Mouse (Mus musculus): Measurements from ENCODE around the gene Amer2. TPM values are rescaled to one million over a fixed set of nuclear protein-coding genes. Genes with fewer than 3 reads are reported as not detected.

The Amer2 gene
- polyA plus RNA-seq, 1 experiment from 2014 or later = 3.3 TPM

GRCm38 (mm10) chr14:60397321-60397720, 24.3 kb downstream of the Amer2 start:
- H3K9ac ChIP-seq (replicated peaks; ENCODE audit: low read length) = no peak overlapping the region
- H3K36me3 ChIP-seq (replicated peaks; ENCODE audit: control insufficient read depth, insufficient read depth, low read depth, low read length) = no peaks in the 10 kb centered on the region
- DNase-seq (ENCODE audit: low spot score) (no peak), ATAC-seq (replicated peaks; ENCODE audit: insufficient number of reproducible peaks, low FRiP score, low TSS enrichment, low read depth) (no peak)
- no peaks in the 10 kb centered on the region for H3K9me3 ChIP-seq (replicated peaks; ENCODE audit: control insufficient read depth, low read length)
- 88% methylated on average over 4 of the region's 4 CpGs for WGBS
- no peaks in the 10 kb centered on the region for H3K4me1 ChIP-seq (ENCODE audit: control insufficient read depth, insufficient read depth, low read length)
- H3K4me2 ChIP-seq (ENCODE audit: low read depth, low read length) = no peak overlapping the region
- no peak overlapping the region for H3K4me3 ChIP-seq (ENCODE audit: low read depth, low read length)
- H3K27ac ChIP-seq (replicated peaks; ENCODE audit: low read depth, low read length) = no peak overlapping the region
- no peaks in the 10 kb centered on the region for H3K27me3 ChIP-seq (ENCODE audit: control insufficient read depth, insufficient read depth, low read length)

GRCm38 (mm10) chr14:60398861-60399260, 25.8 kb downstream of the Amer2 start:
- ATAC-seq (replicated peaks; ENCODE audit: insufficient number of reproducible peaks, low FRiP score, low TSS enrichment, low read depth) = no peak
- 32% methylated on average over 7 of the region's 7 CpGs for WGBS

GRCm38 (mm10) chr14:60403228-60403627, 30.2 kb downstream of the Amer2 start:
- no peak overlapping the region for H3K4me2 ChIP-seq (ENCODE audit: low read depth, low read length)

More at GRCm38 (mm10) chr14:60398861-60399260, 25.8 kb downstream of the Amer2 start:
- H3K4me2 ChIP-seq (ENCODE audit: low read depth, low read length) = no peak overlapping the region
- H3K36me3 ChIP-seq (replicated peaks; ENCODE audit: control insufficient read depth, insufficient read depth, low read depth, low read length) = no peaks in the 10 kb centered on the region
- no peak for DNase-seq (ENCODE audit: low spot score)
- H3K4me1 ChIP-seq (ENCODE audit: control insufficient read depth, insufficient read depth, low read length) = no peaks in the 10 kb centered on the region
- no peak overlapping the region for H3K27ac ChIP-seq (replicated peaks; ENCODE audit: low read depth, low read length)
- no peaks in the 10 kb centered on the region for H3K9me3 ChIP-seq (replicated peaks; ENCODE audit: control insufficient read depth, low read length)
- no peak overlapping the region for H3K4me3 ChIP-seq (ENCODE audit: low read depth, low read length)
- no peaks in the 10 kb centered on the region for H3K27me3 ChIP-seq (ENCODE audit: control insufficient read depth, insufficient read depth, low read length)
- no peak overlapping the region for H3K9ac ChIP-seq (replicated peaks; ENCODE audit: low read length)

GRCm38 (mm10) chr14:60405829-60406228, 32.8 kb downstream of the Amer2 start:
- DNase-seq (ENCODE audit: low spot score) (no peak), ATAC-seq (replicated peaks; ENCODE audit: insufficient number of reproducible peaks, low FRiP score, low TSS enrichment, low read depth) (no peak)
- Histone ChIP-seq H3K36me3 (replicated peaks; ENCODE audit: control insufficient read depth, insufficient read depth, low read depth, low read length) (no peaks in the 10 kb centered on the region), H3K9ac (replicated peaks; ENCODE audit: low read length) (no peak overlapping the region), H3K27me3 (ENCODE audit: control insufficient read depth, insufficient read depth, low read length) (no peaks in the 10 kb centered on the region), H3K9me3 (replicated peaks; ENCODE audit: control insufficient read depth, low read length) (no peaks in the 10 kb centered on the region), H3K4me1 (ENCODE audit: control insufficient read depth, insufficient read depth, low read length) (peaks cover 4% of the 10 kb centered on the region), H3K4me2 (ENCODE audit: low read depth, low read length) (no peak overlapping the region), H3K27ac (replicated peaks; ENCODE audit: low read depth, low read length) (no peak overlapping the region), H3K4me3 (ENCODE audit: low read depth, low read length) (no peak overlapping the region)
- 76% methylated on average over 2 of the region's 2 CpGs for WGBS

More at GRCm38 (mm10) chr14:60403228-60403627, 30.2 kb downstream of the Amer2 start:
- Histone ChIP-seq H3K36me3 (replicated peaks; ENCODE audit: control insufficient read depth, insufficient read depth, low read depth, low read length) (no peaks in the 10 kb centered on the region), H3K9me3 (replicated peaks; ENCODE audit: control insufficient read depth, low read length) (no peaks in the 10 kb centered on the region), H3K27me3 (ENCODE audit: control insufficient read depth, insufficient read depth, low read length) (no peaks in the 10 kb centered on the region), H3K27ac (replicated peaks; ENCODE audit: low read depth, low read length) (no peak overlapping the region), H3K4me3 (ENCODE audit: low read depth, low read length) (no peak overlapping the region), H3K4me1 (ENCODE audit: control insufficient read depth, insufficient read depth, low read length) (no peaks in the 10 kb centered on the region), H3K9ac (replicated peaks; ENCODE audit: low read length) (no peak overlapping the region)
- ATAC-seq (replicated peaks; ENCODE audit: insufficient number of reproducible peaks, low FRiP score, low TSS enrichment, low read depth) (no peak), DNase-seq (ENCODE audit: low spot score) (no peak)
- 83% methylated on average over 2 of the region's 2 CpGs for WGBS

GRCm38 (mm10) chr14:60406543-60406942, 33.5 kb downstream of the Amer2 start:
- H3K4me3 ChIP-seq (ENCODE audit: low read depth, low read length) = no peak overlapping the region
- no peak for DNase-seq (ENCODE audit: low spot score)
- H3K36me3 ChIP-seq (replicated peaks; ENCODE audit: control insufficient read depth, insufficient read depth, low read depth, low read length) = no peaks in the 10 kb centered on the region
- no peak overlapping the region for H3K4me2 ChIP-seq (ENCODE audit: low read depth, low read length)
- no peaks in the 10 kb centered on the region for H3K9me3 ChIP-seq (replicated peaks; ENCODE audit: control insufficient read depth, low read length)
- no peak overlapping the region for H3K27ac ChIP-seq (replicated peaks; ENCODE audit: low read depth, low read length)
- ATAC-seq (replicated peaks; ENCODE audit: insufficient number of reproducible peaks, low FRiP score, low TSS enrichment, low read depth) = no peak
- no peak overlapping the region for H3K9ac ChIP-seq (replicated peaks; ENCODE audit: low read length)
- WGBS = 84% methylated on average over 5 of the region's 5 CpGs
- H3K27me3 ChIP-seq (ENCODE audit: control insufficient read depth, insufficient read depth, low read length) = no peaks in the 10 kb centered on the region
- peaks cover 4% of the 10 kb centered on the region for H3K4me1 ChIP-seq (ENCODE audit: control insufficient read depth, insufficient read depth, low read length)

GRCm38 (mm10) chr14:60407319-60407718, 34.3 kb downstream of the Amer2 start:
- Histone ChIP-seq H3K4me1 (ENCODE audit: control insufficient read depth, insufficient read depth, low read length) (peaks cover 4% of the 10 kb centered on the region), H3K27ac (replicated peaks; ENCODE audit: low read depth, low read length) (no peak overlapping the region), H3K9ac (replicated peaks; ENCODE audit: low read length) (no peak overlapping the region), H3K27me3 (ENCODE audit: control insufficient read depth, insufficient read depth, low read length) (no peaks in the 10 kb centered on the region), H3K4me3 (ENCODE audit: low read depth, low read length) (no peak overlapping the region), H3K4me2 (ENCODE audit: low read depth, low read length) (no peak overlapping the region), H3K36me3 (replicated peaks; ENCODE audit: control insufficient read depth, insufficient read depth, low read depth, low read length) (no peaks in the 10 kb centered on the region), H3K9me3 (replicated peaks; ENCODE audit: control insufficient read depth, low read length) (no peaks in the 10 kb centered on the region)
- 77% methylated on average over 9 of the region's 9 CpGs for WGBS
- ATAC-seq (replicated peaks; ENCODE audit: insufficient number of reproducible peaks, low FRiP score, low TSS enrichment, low read depth) (no peak), DNase-seq (ENCODE audit: low spot score) (no peak)

GRCm38 (mm10) chr14:60409702-60410491, 36.8 kb downstream of the Amer2 start:
- no peak overlapping the region for H3K9ac ChIP-seq (replicated peaks; ENCODE audit: low read length)
- no peak overlapping the region for H3K4me3 ChIP-seq (ENCODE audit: low read depth, low read length)
- H3K4me2 ChIP-seq (ENCODE audit: low read depth, low read length) = no peak overlapping the region
- H3K36me3 ChIP-seq (replicated peaks; ENCODE audit: control insufficient read depth, insufficient read depth, low read depth, low read length) = no peaks in the 10 kb centered on the region
- ATAC-seq (replicated peaks; ENCODE audit: insufficient number of reproducible peaks, low FRiP score, low TSS enrichment, low read depth) = peak; percentile 68
- H3K27ac ChIP-seq (replicated peaks; ENCODE audit: low read depth, low read length) = no peak overlapping the region
- WGBS = 29% methylated on average over 12 of the region's 12 CpGs
- DNase-seq (ENCODE audit: low spot score) = peak; percentile 51
- H3K27me3 ChIP-seq (ENCODE audit: control insufficient read depth, insufficient read depth, low read length) = no peaks in the 10 kb centered on the region
- H3K4me1 ChIP-seq (ENCODE audit: control insufficient read depth, insufficient read depth, low read length) = peaks cover 4% of the 10 kb centered on the region
- H3K9me3 ChIP-seq (replicated peaks; ENCODE audit: control insufficient read depth, low read length) = no peaks in the 10 kb centered on the region

- Histone ChIP-seq H3K4me2 (ENCODE audit: low read depth, low read length) (no peak overlapping the region), H3K4me1 (ENCODE audit: control insufficient read depth, insufficient read depth, low read length) (peaks cover 4% of the 10 kb centered on the region), H3K9me3 (replicated peaks; ENCODE audit: control insufficient read depth, low read length) (no peaks in the 10 kb centered on the region), H3K27ac (replicated peaks; ENCODE audit: low read depth, low read length) (no peak overlapping the region), H3K27me3 (ENCODE audit: control insufficient read depth, insufficient read depth, low read length) (no peaks in the 10 kb centered on the region), H3K9ac (replicated peaks; ENCODE audit: low read length) (no peak overlapping the region), H3K36me3 (replicated peaks; ENCODE audit: control insufficient read depth, insufficient read depth, low read depth, low read length) (no peaks in the 10 kb centered on the region), H3K4me3 (ENCODE audit: low read depth, low read length) (no peak overlapping the region)
- no peak for ATAC-seq (replicated peaks; ENCODE audit: insufficient number of reproducible peaks, low FRiP score, low TSS enrichment, low read depth)
- DNase-seq (ENCODE audit: low spot score) = no peak
- WGBS = 79% methylated on average over 6 of the region's 6 CpGs
Measured at GRCm38 (mm10) chr14:60411229-60411628, 38.2 kb downstream of the Amer2 start.

Measured in embryonic facial prominence, embryonic 11.5 days (tissue).